Mouse (Mus musculus) ZHBTc4 (cell line): ENCODE results near the gene Gstt1.

ENCODE experiments used
- DNase-seq: peaks from one replicate; pipeline ENCODE4 v3.0.0-alpha.2; 2011; ENCODE audit warnings: low read depth, low spot score

Gstt1 gene

DNA sequence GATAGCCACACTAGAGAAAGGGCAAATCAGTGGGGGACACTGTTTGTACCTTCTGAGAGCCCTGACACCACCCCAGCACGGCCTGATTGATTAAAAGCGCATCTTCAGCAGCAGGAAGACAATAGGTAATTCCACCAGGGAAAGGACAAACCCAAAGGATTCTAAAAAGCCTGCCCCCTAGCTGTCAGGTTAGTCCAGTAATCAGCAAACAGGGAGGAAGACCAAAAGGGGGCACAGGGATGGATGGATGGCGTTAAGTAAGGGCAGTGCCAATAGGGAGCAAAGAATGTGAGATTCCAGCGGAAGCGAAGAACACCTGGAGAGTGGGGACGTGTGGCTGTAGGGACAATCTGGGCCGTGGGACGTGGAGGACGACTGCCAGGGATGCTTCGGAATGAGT, 20.3 kb upstream of the Gstt1 start:
- peak; percentile 34 for DNase-seq

GRCm38 (mm10) chr10:75804217-75804616, 5.8 kb upstream of the Gstt1 start:
- no peak for DNase-seq

DNA sequence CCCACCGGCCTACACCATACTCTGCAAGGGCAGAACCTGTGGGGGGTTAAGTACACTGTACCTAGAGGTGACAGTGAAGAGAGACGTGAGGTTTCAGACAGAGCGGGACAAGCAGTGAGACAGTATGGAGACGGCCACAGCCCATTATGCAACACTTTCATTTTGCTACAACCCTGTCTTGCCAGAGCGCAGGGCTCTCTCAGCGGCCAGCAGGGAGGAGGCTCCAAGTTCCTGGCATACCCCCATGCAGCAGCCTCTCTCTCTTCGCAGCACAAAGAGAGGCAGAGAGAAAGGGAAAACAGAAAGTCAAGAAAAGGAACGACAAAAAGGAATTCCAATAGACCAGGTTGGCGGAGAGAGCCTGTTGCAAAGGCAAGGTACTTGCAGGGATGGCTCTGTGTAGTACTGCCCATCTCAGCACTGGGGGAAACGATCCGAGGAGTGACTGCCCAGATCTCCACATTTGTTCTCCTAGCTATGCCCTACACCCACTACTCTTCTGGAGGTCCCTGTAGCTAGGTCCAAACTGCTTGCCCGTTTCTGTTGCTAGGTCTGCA, 687 bp downstream of the Gstt1 start:
- DNase-seq, result peak; percentile 16

DNA sequence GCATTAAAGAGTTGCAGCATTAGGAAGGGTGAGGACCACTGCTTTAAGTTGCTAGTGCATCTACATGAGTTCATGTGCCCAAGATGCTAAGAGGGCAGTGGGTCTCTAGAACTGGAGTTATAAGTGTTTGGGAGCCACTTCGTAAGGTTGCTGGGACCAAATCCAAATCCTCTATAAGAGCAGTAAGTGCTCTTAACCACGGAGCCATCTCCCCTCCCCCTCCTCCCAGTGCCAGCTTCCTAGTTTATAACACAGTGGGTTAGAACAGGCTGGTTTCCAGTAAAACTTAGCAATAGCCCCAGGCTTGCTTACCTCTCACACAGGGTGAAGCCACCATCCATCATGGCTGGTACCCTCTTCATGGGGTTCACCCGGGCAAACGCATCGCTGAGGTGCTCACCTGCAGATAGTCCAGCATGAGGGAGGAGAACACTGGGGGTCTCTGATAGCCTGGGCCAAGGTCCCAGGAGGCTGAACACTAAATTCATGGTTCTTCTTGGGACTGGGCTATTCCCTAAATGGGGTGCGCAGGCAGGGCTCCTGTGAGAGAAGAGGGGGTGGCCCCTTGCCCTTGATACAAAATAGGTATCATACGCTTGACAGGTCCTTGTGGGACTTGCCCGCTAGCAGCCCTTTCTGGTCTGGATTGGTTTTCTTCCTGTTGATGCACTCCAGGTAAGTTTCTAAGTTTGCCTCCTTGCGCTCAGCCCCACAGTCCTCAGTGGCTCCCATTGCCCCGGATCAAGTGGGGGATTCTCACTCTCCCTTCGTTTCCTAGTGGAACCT, 1.5 kb downstream of the Gstt1 start:
- DNase-seq, result no peak

GRCm38 (mm10) chr10:75794880-75795279, 3.5 kb downstream of the Gstt1 start:
- DNase-seq, result peak; percentile 24

GRCm38 (mm10) chr10:75790773-75791172, 7.6 kb downstream of the Gstt1 start:
- DNase-seq, result peak; percentile 20

DNA sequence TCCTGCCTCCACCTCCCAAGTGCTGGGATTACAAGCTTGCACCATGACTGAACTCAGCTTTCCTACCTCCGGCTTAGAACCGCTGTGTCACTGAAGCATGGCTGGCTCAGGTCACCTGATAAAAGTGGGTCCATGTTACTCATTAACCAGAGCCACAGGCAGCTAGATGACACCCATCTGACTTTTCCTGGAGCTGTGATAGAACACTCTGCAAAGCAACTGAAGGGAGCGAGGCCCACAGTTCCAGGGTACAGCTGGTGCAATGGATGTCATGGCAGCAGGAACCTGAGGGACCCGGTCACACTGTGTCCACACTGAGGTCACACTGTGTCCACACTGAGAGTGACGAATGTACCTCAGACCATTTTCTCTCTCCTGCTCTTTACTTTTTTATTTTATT, 8.5 kb downstream of the Gstt1 start:
- DNase-seq, result no peak

GRCm38 (mm10) chr10:75789081-75789735, 9.2 kb downstream of the Gstt1 start:
- peak; percentile 24 for DNase-seq

- DNase-seq, result no peak
These were observed 10.1 kb downstream of the Gstt1 start for GRCm38 (mm10) chr10:75788277-75788676.

GRCm38 (mm10) chr10:75785442-75785841, 12.9 kb downstream of the Gstt1 start:
- DNase-seq, result no peak

GRCm38 (mm10) chr10:75780769-75781578, 17.4 kb downstream of the Gstt1 start, which contains the start of the genes Gm20441 and Gstt3:
Gene Gm20441, minus strand, starts transcription at chr10:75780954.
Gene Gstt3, minus strand, starts transcription at chr10:75781414.
- peak; percentile 85 for DNase-seq

DNA sequence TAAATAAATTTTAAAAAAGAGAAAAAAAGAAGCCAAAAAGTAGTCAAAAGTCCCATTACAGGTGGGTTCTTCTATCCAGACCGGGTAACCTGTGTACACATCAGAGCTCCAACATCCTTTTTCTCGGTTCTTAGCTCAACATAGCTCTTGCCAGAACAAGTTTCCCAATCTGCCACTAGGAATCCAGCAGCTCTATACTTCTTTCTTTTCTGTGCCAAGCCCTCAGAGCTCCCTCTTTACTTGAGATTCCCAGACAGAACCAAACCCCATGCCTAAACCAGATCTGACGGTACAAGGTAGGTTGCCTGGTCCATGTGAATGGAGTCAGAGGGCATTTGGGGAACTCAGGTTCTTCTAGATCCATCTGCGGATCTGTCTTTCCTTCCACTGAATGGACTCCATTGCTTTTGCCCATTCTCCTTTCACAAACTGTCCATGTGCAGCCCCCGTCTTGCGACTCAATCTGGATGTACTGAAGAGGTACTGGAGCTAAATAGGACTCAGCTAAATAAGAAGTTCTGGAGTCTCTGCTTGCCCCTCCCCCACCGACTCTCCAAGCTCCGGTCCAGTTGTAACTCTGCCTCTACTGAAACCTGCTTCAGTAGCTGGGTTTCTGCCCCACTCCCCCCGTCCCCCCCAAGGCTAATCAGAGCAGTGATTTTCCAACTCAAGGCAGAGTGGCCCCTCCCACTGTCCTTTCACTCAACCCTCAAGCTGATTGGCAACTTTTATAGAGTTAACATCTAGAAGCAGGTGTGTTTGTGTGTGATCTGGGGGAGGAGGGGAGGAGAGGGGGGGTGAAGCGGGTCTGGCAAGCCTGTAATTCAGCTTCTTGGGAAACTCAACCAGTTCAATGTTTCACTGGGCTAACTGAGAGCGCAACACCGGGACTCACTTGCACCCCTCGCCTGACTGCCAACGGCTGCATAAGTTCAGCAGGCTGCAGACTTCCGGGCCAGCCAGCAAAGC, 18.9 kb downstream of the Gstt1 start:
- no peak for DNase-seq

GRCm38 (mm10) chr10:75777885-75778284, 20.5 kb downstream of the Gstt1 start:
- no peak for DNase-seq

DNA sequence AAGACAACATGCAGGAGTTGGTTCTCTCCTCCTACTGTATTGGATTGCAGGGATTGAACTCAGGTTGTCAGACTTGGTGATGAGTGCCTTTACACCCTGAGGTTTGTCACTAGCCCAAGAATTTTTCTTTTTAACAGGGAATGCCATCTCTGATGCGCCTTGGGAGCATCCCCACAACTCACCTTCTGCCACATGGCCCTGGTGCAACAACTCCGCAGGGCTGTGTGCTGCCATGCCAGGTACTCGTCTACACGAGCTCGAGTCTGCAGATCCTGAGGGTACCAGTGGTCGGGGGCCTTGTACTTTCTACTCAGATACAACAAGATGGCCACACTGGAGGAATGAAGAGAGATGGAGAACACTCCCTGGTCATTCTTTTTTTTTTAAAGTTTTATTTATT, 21.8 kb downstream of the Gstt1 start:
- DNase-seq, result no peak

DNA sequence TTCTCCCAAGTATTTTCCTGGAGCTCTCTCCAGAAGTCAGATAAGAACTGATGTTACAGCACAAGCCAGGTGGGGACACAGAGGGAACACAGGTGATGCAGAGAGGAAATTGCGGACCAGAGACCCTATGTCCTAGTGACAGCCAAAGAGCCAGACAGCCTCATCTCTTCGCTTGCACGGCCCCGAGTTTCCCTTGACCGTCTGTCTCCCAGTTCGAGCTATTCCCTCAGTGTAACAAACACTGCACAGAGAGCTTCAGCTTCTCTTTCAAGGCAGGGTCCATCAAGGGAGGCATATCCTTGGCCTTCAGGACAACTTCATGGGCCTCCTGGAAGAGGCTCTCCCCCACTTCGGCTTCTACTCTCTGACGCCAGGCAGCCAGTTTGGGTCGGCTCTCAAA, 23.8 kb downstream of the Gstt1 start:
- DNase-seq, result no peak

- no peak for DNase-seq
These were observed 24.3 kb downstream of the Gstt1 start for GRCm38 (mm10) chr10:75774102-75774501.

GRCm38 (mm10) chr10:75772795-75773664, 25.4 kb downstream of the Gstt1 start, which contains the start of gene Ddt:
Gene Ddt, minus strand, starts transcription at chr10:75773414.
- peak; percentile 97 for DNase-seq

- DNase-seq, result peak; percentile 37
These were observed 30.6 kb downstream of the Gstt1 start for GRCm38 (mm10) chr10:75767756-75768155.

- no peak for DNase-seq
These were observed 31.5 kb downstream of the Gstt1 start for GRCm38 (mm10) chr10:75766856-75767255.
